ENCODE assay signal across 9 mouse cellular contexts in genomic region chr6:32388276-32388675, GRCm38 (mm10).
DNase-seq lines count a peak whose midpoint lies in the region; TF ChIP-seq lines count a peak whose summit lies in the region.
"Had no signal": no experiment of that assay in that cellular context is flagged by ENCODE, and none has a peak within 500 bp of the region (broad histone marks: within the 10 kb centered on the region; RNA-seq: fewer than 3 reads in every experiment).

No protein-coding gene starts in this region.

- no peaks in the 10 kb centered on the region for H3K4me1 ChIP-seq in cerebellum, adult 2 months (ENCODE audit: control insufficient read depth, insufficient read depth, low read length)
- H3K4me1 ChIP-seq: liver, embryonic 13.5 days had no signal

- 57% methylated on average over 1 of the region's 1 CpGs for WGBS in cerebellum, adult 2 months

- TF ChIP-seq POLR2A in cerebellum, adult 2 months (IDR thresholded peaks at IDR 0.05; ENCODE audit: borderline replicate concordance, insufficient read depth, low read length): no peak

- no peak overlapping the region for H3K27ac ChIP-seq in cerebellum, adult 2 months (ENCODE audit: insufficient read depth, low read length)
- H3K27ac ChIP-seq: liver, embryonic 13.5 days had no signal

- no peak overlapping the region for H3K4me3 ChIP-seq in cerebellum, adult 2 months (replicated peaks; ENCODE audit: insufficient read depth, low read depth, low read length)
- H3K4me3 ChIP-seq: liver, embryonic 13.5 days had no signal

- peak; percentile 9 to 40 for DNase-seq in adrenal gland, adult (ENCODE audit: inconsistent age in 2 of 2, low spot score in 1 of 2)
- DNase-seq in adrenal gland, postnatal 4 days (ENCODE audit: low spot score in 2 of 2): no peak
- DNase-seq in 3T3-L1 (ENCODE audit: low read depth, low spot score): peak; percentile 32
- DNase-seq in heart, adult 9 months (ENCODE audit: low spot score in 2 of 2): peak; percentile 24 to 30
- peak; percentile 88 for DNase-seq in kidney, adult 9 months
- DNase-seq in thymus, postnatal 4 days: no peak
- no peak for DNase-seq in cerebellum, adult 2 months
- no peak for DNase-seq in cerebellum, adult 9-11 months
- DNase-seq: liver, embryonic 13.5 days had no signal

- no peaks in the 10 kb centered on the region for H3K27me3 ChIP-seq in cerebellum, adult 2 months (ENCODE audit: control insufficient read depth, insufficient read depth, low read length)
- H3K27me3 ChIP-seq: liver, embryonic 13.5 days had no signal

- TF ChIP-seq CTCF in cerebellum, adult 2 months (IDR thresholded peaks at IDR 0.05; ENCODE audit: borderline replicate concordance, insufficient read depth, low read depth, low read length): no peak

Comparison
In these comparisons a context has a peak if more than half of its experiments do, and no peak if none do; other contexts are left out.
1. DNase-seq: peak in adrenal gland, adult (2 of 2), 3T3-L1 (single experiment), heart, adult 9 months (2 of 2) and kidney, adult 9 months (single experiment); none in adrenal gland, postnatal 4 days (0 of 2), thymus, postnatal 4 days (single experiment), cerebellum, adult 2 months (0 of 2) and cerebellum, adult 9-11 months (single experiment).